Mouse (Mus musculus) midbrain, embryonic 12.5 days (tissue): Measurements from ENCODE around the gene Spns2. TPM values are rescaled to one million over a fixed set of nuclear protein-coding genes. Genes with fewer than 3 reads are reported as not detected.

Experiments
- ATAC-seq: fragments of 200-750 bp; cut with Nextera tagmentation; 2 replicates; pipeline ENCODE4 v1.8.0; 2017; ENCODE audit warnings: low read depth, moderate TSS enrichment, moderate library complexity; ENCODE audit not compliant: low FRiP score
- H3K27ac ChIP-seq: fragments of 300-500 bp; sonication (generic); replicated peaks from 2 replicates; pipeline ENCODE4 v1.5.1; 2016; ENCODE audit warnings: mild to moderate bottlenecking
- H3K27me3 ChIP-seq: fragments of 300-500 bp; sonication (generic); 2 replicates; pipeline ENCODE4 v1.6.1; 2016; ENCODE audit warnings: mild to moderate bottlenecking
- H3K36me3 ChIP-seq: fragments of 300-500 bp; sonication (generic); 2 replicates; pipeline ENCODE4 v1.6.1; 2016
- H3K4me1 ChIP-seq: fragments of 300-500 bp; sonication (generic); 2 replicates; pipeline ENCODE4 v1.6.1; 2016
- H3K4me2 ChIP-seq: fragments of 300-500 bp; sonication (generic); replicated peaks from 2 replicates; pipeline ENCODE4 v1.6.1; 2016; ENCODE audit warnings: mild to moderate bottlenecking, moderate library complexity
- H3K4me3 ChIP-seq: fragments of 300-500 bp; sonication (generic); 2 replicates; pipeline ENCODE4 v1.5.1; 2016; ENCODE audit warnings: mild to moderate bottlenecking
- H3K9ac ChIP-seq: fragments of 300-500 bp; sonication (generic); replicated peaks from 2 replicates; pipeline ENCODE4 v1.6.1; 2016; ENCODE audit warnings: mild to moderate bottlenecking, moderate library complexity
- H3K9me3 ChIP-seq: fragments of 300-500 bp; sonication (generic); 2 replicates; pipeline ENCODE4 v1.6.1; 2016; ENCODE audit warnings: mild to moderate bottlenecking
- WGBS: fragments of 180-500 bp; shearing (Covaris S2); methylation state at CpG from one replicate; pipeline ENCODE4 v1.1.7; 2016; 5-methylcytosine and 5-hydroxymethylcytosine counted together
- polyA plus RNA-seq: library from polyadenylated mRNA; unstranded; fragments of >200 nt; fragmentation: Nextera tagmentation; extraction: Ambion mirVana; gene quantifications from 2 replicates; pipeline ENCODE4 v1.2.1, GENCODE M21; 2016

Spns2 gene
- polyA plus RNA-seq, 1 experiment from 2014 or later = 6.8 TPM

GRCm38 (mm10) chr11:72429288-72429690 lies 60.4 kb downstream of the Spns2 start:
- H3K4me2 ChIP-seq = no peak overlapping the region; the same call in 1 of the 2 replicates
- no peak; the same call in 1 of the 2 replicates for ATAC-seq
- 45% methylated on average over 7 of the region's 7 CpGs for WGBS
- no peaks in the 10 kb centered on the region for H3K27me3 ChIP-seq
- H3K27ac ChIP-seq = no peak overlapping the region
- H3K4me1 ChIP-seq = no peaks in the 10 kb centered on the region
- no peaks in the 10 kb centered on the region for H3K36me3 ChIP-seq
- 0 out of 2 replicates have a peak overlapping the region, but pooled peaks have one; percentile 13 for H3K4me3 ChIP-seq
- no peak overlapping the region for H3K9ac ChIP-seq
- H3K9me3 ChIP-seq = no peaks in the 10 kb centered on the region

- H3K27ac ChIP-seq = no peak overlapping the region
- no peaks in the 10 kb centered on the region for H3K4me1 ChIP-seq
- 0% methylated on average over 5 of the region's 5 CpGs for WGBS
- H3K36me3 ChIP-seq = no peaks in the 10 kb centered on the region
- H3K9ac ChIP-seq = no peak overlapping the region
- no peak overlapping the region for H3K4me3 ChIP-seq
- no peak for ATAC-seq
- H3K9me3 ChIP-seq = no peaks in the 10 kb centered on the region
- H3K4me2 ChIP-seq = 0 out of 2 replicates have a peak overlapping the region, but pooled peaks have one; percentile 7
- no peaks in the 10 kb centered on the region for H3K27me3 ChIP-seq
Measured at GRCm38 (mm10) chr11:72428694-72429093, 61.0 kb downstream of the Spns2 start.

- no peaks in the 10 kb centered on the region for H3K36me3 ChIP-seq
- no peaks in the 10 kb centered on the region for H3K27me3 ChIP-seq
- no peak overlapping the region for H3K9ac ChIP-seq
- H3K9me3 ChIP-seq = no peaks in the 10 kb centered on the region
- no peaks in the 10 kb centered on the region for H3K4me1 ChIP-seq
- H3K4me2 ChIP-seq = no peak overlapping the region
- no peak overlapping the region for H3K4me3 ChIP-seq
- ATAC-seq = no peak
- H3K27ac ChIP-seq = no peak overlapping the region
Measured at GRCm38 (mm10) chr11:72426884-72427283, 62.8 kb downstream of the Spns2 start.

- no peak overlapping the region for H3K4me2 ChIP-seq
- ATAC-seq = no peak
Measured at GRCm38 (mm10) chr11:72425201-72425600, 64.5 kb downstream of the Spns2 start.

GRCm38 (mm10) chr11:72423686-72424085 lies 66.0 kb downstream of the Spns2 start:
- H3K9ac ChIP-seq = no peak overlapping the region
- H3K27ac ChIP-seq = no peak overlapping the region
- no peaks in the 10 kb centered on the region for H3K36me3 ChIP-seq
- no peak overlapping the region for H3K4me2 ChIP-seq
- WGBS = 86% methylated on average over 4 of the region's 4 CpGs
- no peaks in the 10 kb centered on the region for H3K9me3 ChIP-seq
- H3K4me3 ChIP-seq = no peak overlapping the region
- no peaks in the 10 kb centered on the region for H3K4me1 ChIP-seq
- ATAC-seq = no peak
- no peaks in the 10 kb centered on the region for H3K27me3 ChIP-seq

More at GRCm38 (mm10) chr11:72425201-72425600, 64.5 kb downstream of the Spns2 start:
- Histone ChIP-seq H3K36me3 (no peaks in the 10 kb centered on the region), H3K4me1 (no peaks in the 10 kb centered on the region), H3K27ac (no peak overlapping the region), H3K4me3 (no peak overlapping the region), H3K27me3 (no peaks in the 10 kb centered on the region), H3K9ac (no peak overlapping the region), H3K9me3 (no peaks in the 10 kb centered on the region)

- no peak overlapping the region for H3K4me2 ChIP-seq
- peaks cover 6% of the 10 kb centered on the region; the same call in 1 of the 2 replicates for H3K27me3 ChIP-seq
- H3K4me3 ChIP-seq = no peak overlapping the region
- WGBS = 88% methylated on average over 11 of the region's 11 CpGs
- no peak overlapping the region for H3K9ac ChIP-seq
- H3K9me3 ChIP-seq = no peaks in the 10 kb centered on the region
- H3K4me1 ChIP-seq = peaks cover 13% of the 10 kb centered on the region
- H3K36me3 ChIP-seq = no peaks in the 10 kb centered on the region
- no peak for ATAC-seq
- no peak overlapping the region for H3K27ac ChIP-seq
Measured at GRCm38 (mm10) chr11:72421518-72422278, 68.0 kb downstream of the Spns2 start.

GRCm38 (mm10) chr11:72420460-72421122 lies 69.1 kb downstream of the Spns2 start:
- no peak for ATAC-seq
- Histone ChIP-seq H3K4me1 (peaks cover 13% of the 10 kb centered on the region), H3K4me2 (no peak overlapping the region), H3K4me3 (no peak overlapping the region), H3K36me3 (no peaks in the 10 kb centered on the region), H3K27me3 (peaks cover 8% of the 10 kb centered on the region; the same call in 1 of the 2 replicates), H3K9me3 (no peaks in the 10 kb centered on the region), H3K9ac (no peak overlapping the region), H3K27ac (no peak overlapping the region)
- 81% methylated on average over 6 of the region's 6 CpGs for WGBS

- WGBS = 93% methylated on average over 6 of the region's 6 CpGs
- ATAC-seq = no peak
- H3K9me3 ChIP-seq = no peaks in the 10 kb centered on the region
Measured at GRCm38 (mm10) chr11:72419006-72419405, 70.7 kb downstream of the Spns2 start.

GRCm38 (mm10) chr11:72418227-72418626 lies 71.5 kb downstream of the Spns2 start:
- no peak for ATAC-seq
- H3K27me3 ChIP-seq = peaks cover 20% of the 10 kb centered on the region
- no peak overlapping the region for H3K9ac ChIP-seq
- H3K4me1 ChIP-seq = peaks cover 13% of the 10 kb centered on the region
- no peak overlapping the region for H3K4me3 ChIP-seq
- no peak overlapping the region for H3K4me2 ChIP-seq
- no peaks in the 10 kb centered on the region for H3K9me3 ChIP-seq
- WGBS = 39% methylated on average over 8 of the region's 8 CpGs
- no peaks in the 10 kb centered on the region for H3K36me3 ChIP-seq
- no peak overlapping the region for H3K27ac ChIP-seq

More at GRCm38 (mm10) chr11:72419006-72419405, 70.7 kb downstream of the Spns2 start:
- Histone ChIP-seq H3K4me3 (no peak overlapping the region), H3K27ac (no peak overlapping the region), H3K27me3 (peaks cover 13% of the 10 kb centered on the region; the same call in 1 of the 2 replicates), H3K9ac (no peak overlapping the region), H3K4me1 (peaks cover 13% of the 10 kb centered on the region), H3K4me2 (no peak overlapping the region), H3K36me3 (no peaks in the 10 kb centered on the region)

GRCm38 (mm10) chr11:72417376-72417775 lies 72.3 kb downstream of the Spns2 start:
- 1% methylated on average over 4 of the region's 4 CpGs for WGBS
- Histone ChIP-seq H3K4me2 (0 out of 2 replicates have a peak overlapping the region, but pooled peaks have one; percentile 13), H3K27ac (0 out of 2 replicates have a peak overlapping the region, but pooled peaks have one; percentile 30), H3K9ac (no peak overlapping the region), H3K4me3 (no peak overlapping the region), H3K9me3 (no peaks in the 10 kb centered on the region), H3K36me3 (no peaks in the 10 kb centered on the region), H3K4me1 (peaks cover 13% of the 10 kb centered on the region), H3K27me3 (peaks cover 29% of the 10 kb centered on the region)
- ATAC-seq = peak; percentile 27; the same call in 1 of the 2 replicates

GRCm38 (mm10) chr11:72416666-72417065 lies 73.0 kb downstream of the Spns2 start:
- no peak overlapping the region for H3K4me2 ChIP-seq
- no peak overlapping the region for H3K27ac ChIP-seq
- H3K27me3 ChIP-seq = peaks cover 36% of the 10 kb centered on the region
- H3K36me3 ChIP-seq = no peaks in the 10 kb centered on the region
- H3K9me3 ChIP-seq = no peaks in the 10 kb centered on the region
- 89% methylated on average over 5 of the region's 5 CpGs for WGBS
- no peak overlapping the region for H3K9ac ChIP-seq
- H3K4me3 ChIP-seq = no peak overlapping the region
- H3K4me1 ChIP-seq = peaks cover 17% of the 10 kb centered on the region
- ATAC-seq = no peak

- Histone ChIP-seq H3K27me3 (peaks cover 51% of the 10 kb centered on the region), H3K4me3 (no peak overlapping the region), H3K27ac (no peak overlapping the region), H3K4me2 (no peak overlapping the region), H3K36me3 (no peaks in the 10 kb centered on the region), H3K9me3 (no peaks in the 10 kb centered on the region), H3K4me1 (peaks cover 31% of the 10 kb centered on the region), H3K9ac (no peak overlapping the region)
- WGBS = 88% methylated on average over 8 of the region's 8 CpGs
- ATAC-seq = no peak
Measured at GRCm38 (mm10) chr11:72415155-72415554, 74.5 kb downstream of the Spns2 start.
